In the genomic region with DNA sequence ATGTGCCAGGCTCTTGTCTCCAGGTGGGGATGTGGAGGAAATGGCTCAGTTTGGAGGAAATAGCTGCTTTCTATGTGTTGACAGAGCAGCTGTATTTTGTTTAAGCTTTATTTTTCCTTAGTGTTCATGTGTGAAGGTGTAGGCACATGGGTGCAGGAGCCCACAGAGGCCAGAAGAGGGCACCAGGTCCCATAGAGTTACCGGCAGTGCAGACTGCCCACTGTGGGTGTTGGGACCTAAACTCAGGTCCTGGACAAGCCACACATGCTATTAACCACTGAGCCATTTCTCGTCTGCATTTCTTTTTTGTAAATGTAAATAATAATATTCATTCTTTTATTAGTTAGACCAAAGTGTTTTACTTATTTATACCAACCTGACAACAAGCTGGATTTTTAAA, we compare ENCODE assay signal across 14 mouse cellular contexts. TPM values are rescaled to one million over a fixed set of nuclear protein-coding genes. Genes with fewer than 3 reads are reported as not detected.
A peak's percentile ranks its signal among the peaks of the same experiment; 100 is the strongest.
DNase-seq lines count a peak whose midpoint lies in the region; ATAC-seq and TF ChIP-seq lines count a peak whose summit lies in the region.
"Had no signal": no experiment of that assay in that cellular context is flagged by ENCODE, and none has a peak within 500 bp of the region (broad histone marks: within the 10 kb centered on the region; RNA-seq: fewer than 3 reads in every experiment).

No protein-coding gene starts in this region.

- TF ChIP-seq CTCF in gastrocnemius, adult 2 months (IDR thresholded peaks at IDR 0.05), result peak; percentile 33; the same call in 1 of the 2 replicates
- peak; percentile 53 for TF ChIP-seq CTCF in liver, adult 2 months (IDR thresholded peaks at IDR 0.05; ENCODE audit: low read depth, low read length)
- TF ChIP-seq CTCF in CH12.LX (conservative IDR thresholded peaks at IDR 0.05 in 1 of 2, IDR thresholded peaks at IDR 0.05 in 1 of 2; ENCODE audit: low read depth in 2 of 2, low read length in 2 of 2), result peak in 1 of 2 experiments; percentile 35; a peak in 2 of 4 replicates
- 0 out of 2 replicates have a peak, but pooled peaks have one; percentile 4 for TF ChIP-seq CTCF in embryonic fibroblast, embryonic 13.5 days (IDR thresholded peaks at IDR 0.05; ENCODE audit: borderline replicate concordance, insufficient read depth, low read length)

- H3K36me3 ChIP-seq in liver, adult 2 months (ENCODE audit: control insufficient read depth, insufficient read depth, low read length), result peaks cover 64% of the 10 kb centered on the region
- H3K36me3 ChIP-seq in liver, embryonic 12.5 days, result peaks cover 88% of the 10 kb centered on the region
- H3K36me3 ChIP-seq in CH12.LX (replicated peaks in 1 of 2; ENCODE audit: control insufficient read depth in 1 of 2, insufficient read depth in 1 of 2, low read length in 1 of 2), result peaks cover 59 to 93% of the 10 kb centered on the region in 2 experiments

- ATAC-seq in liver, embryonic 12.5 days, result no peak
- ATAC-seq: forebrain, postnatal 0 days; inflammation-experienced regulatory T-cells, adult 6 months; midbrain, embryonic 13.5 days had no signal

- no peak overlapping the region for H3K27ac ChIP-seq in gastrocnemius, adult 2 months
- no peak overlapping the region for H3K27ac ChIP-seq in liver, adult 2 months (replicated peaks; ENCODE audit: insufficient read depth, low read depth, low read length)
- no peak overlapping the region for H3K27ac ChIP-seq in liver, embryonic 12.5 days
- no peak overlapping the region for H3K27ac ChIP-seq in CH12.LX (ENCODE audit: insufficient read depth, low read depth)
- no peak overlapping the region for H3K27ac ChIP-seq in embryonic fibroblast, embryonic 13.5 days (ENCODE audit: insufficient read depth, low read length)
- H3K27ac ChIP-seq: embryonic facial prominence, embryonic 13.5 days; midbrain, embryonic 13.5 days had no signal

- TF ChIP-seq POLR2A in liver, adult 2 months (IDR thresholded peaks at IDR 0.05; ENCODE audit: extremely low read depth, insufficient read depth, low read length), result no peak
- no peak for TF ChIP-seq POLR2A in CH12.LX (IDR thresholded peaks at IDR 0.05; ENCODE audit: low read depth, low read length)
- no peak for TF ChIP-seq POLR2A in embryonic fibroblast, embryonic 13.5 days (IDR thresholded peaks at IDR 0.05; ENCODE audit: low read depth, low read length)

- no peak overlapping the region for H3K4me3 ChIP-seq in gastrocnemius, adult 2 months
- no peak overlapping the region for H3K4me3 ChIP-seq in liver, adult 2 months (ENCODE audit: insufficient read depth, low read depth, low read length)
- H3K4me3 ChIP-seq in liver, embryonic 12.5 days, result no peak overlapping the region
- H3K4me3 ChIP-seq in CH12.LX (replicated peaks in 1 of 3; ENCODE audit: low read depth in 2 of 3, low read length in 2 of 3, poor library complexity in 1 of 3), result no peak overlapping the region
- no peak overlapping the region for H3K4me3 ChIP-seq in embryonic fibroblast, embryonic 13.5 days (ENCODE audit: insufficient read depth, low read length)
- H3K4me3 ChIP-seq: embryonic facial prominence, embryonic 13.5 days; midbrain, embryonic 13.5 days had no signal

- in situ Hi-C loops in CH12.LX (cut with MboI; ENCODE audit: low pct_ligation_motif_present, low pct_unique_long_range_greater_than_20kb, low sequenced_read_pairs), result no loop called here

- dilution Hi-C loops in CH12.LX (cut with MboI; ENCODE audit: extremely low pct_ligation_motif_present, extremely low pct_unique_long_range_greater_than_20kb, low sequenced_read_pairs), result no loop called here

- no peaks in the 10 kb centered on the region for H3K9me3 ChIP-seq in liver, embryonic 12.5 days (replicated peaks)
- peaks cover 2% of the 10 kb centered on the region for H3K9me3 ChIP-seq in CH12.LX (replicated peaks; ENCODE audit: low read length)
- H3K9me3 ChIP-seq: embryonic facial prominence, embryonic 13.5 days; midbrain, embryonic 13.5 days had no signal

- H3K79me2 ChIP-seq in liver, adult 2 months (ENCODE audit: control insufficient read depth, insufficient read depth, low read length), result no peaks in the 10 kb centered on the region; the same call in 1 of the 2 replicates
- H3K79me2 ChIP-seq in CH12.LX (replicated peaks; ENCODE audit: control insufficient read depth, extremely low read depth, insufficient read depth, poor library complexity, severe bottlenecking), result no peaks in the 10 kb centered on the region

- H3K4me2 ChIP-seq in liver, embryonic 12.5 days, result no peak overlapping the region
- H3K4me2 ChIP-seq in CH12.LX (ENCODE audit: insufficient read depth, low read depth, poor library complexity, severe bottlenecking), result no peak overlapping the region
- H3K4me2 ChIP-seq: embryonic facial prominence, embryonic 13.5 days; midbrain, embryonic 13.5 days had no signal

- intact Hi-C loops in gastrocnemius, adult 2 months (cut with DNase I), result no loop called here
- intact Hi-C loops in gastrocnemius, postnatal 36 days (cut with DNase I), result no loop called here

- TF ChIP-seq RAD21 in CH12.LX (IDR thresholded peaks at IDR 0.05; ENCODE audit: low read depth, low read length), result no peak; the same call in none of the 2 replicates

- H3K4me1 ChIP-seq in liver, adult 2 months (ENCODE audit: control insufficient read depth, insufficient read depth, low read length), result no peaks in the 10 kb centered on the region
- no peaks in the 10 kb centered on the region for H3K4me1 ChIP-seq in liver, embryonic 12.5 days
- no peaks in the 10 kb centered on the region for H3K4me1 ChIP-seq in CH12.LX (ENCODE audit: control insufficient read depth in 1 of 2, insufficient read depth in 2 of 2)
- H3K4me1 ChIP-seq in embryonic fibroblast, embryonic 13.5 days (ENCODE audit: control insufficient read depth, insufficient read depth, low read length), result no peaks in the 10 kb centered on the region
- H3K4me1 ChIP-seq: embryonic facial prominence, embryonic 13.5 days; midbrain, embryonic 13.5 days had no signal

- WGBS in liver, adult 2 months, result 95% methylated on average over 2 of the region's 2 CpGs
- 88% methylated on average over 2 of the region's 2 CpGs for WGBS in liver, embryonic 12.5 days (ENCODE audit: insufficient replicate concordance)

- H3K27me3 ChIP-seq in liver, adult 2 months (ENCODE audit: control insufficient read depth, insufficient read depth, low read length), result no peaks in the 10 kb centered on the region
- H3K27me3 ChIP-seq in liver, embryonic 12.5 days (replicated peaks), result no peaks in the 10 kb centered on the region
- no peaks in the 10 kb centered on the region for H3K27me3 ChIP-seq in CH12.LX (replicated peaks)
- H3K27me3 ChIP-seq: embryonic facial prominence, embryonic 13.5 days; midbrain, embryonic 13.5 days had no signal

- H3K9ac ChIP-seq in liver, adult 2 months (ENCODE audit: low read depth, low read length), result no peak overlapping the region
- no peak overlapping the region for H3K9ac ChIP-seq in liver, embryonic 12.5 days
- H3K9ac ChIP-seq in CH12.LX (ENCODE audit: insufficient read depth, low read depth), result no peak overlapping the region
- H3K9ac ChIP-seq: embryonic facial prominence, embryonic 13.5 days; forebrain, postnatal 0 days; midbrain, embryonic 13.5 days had no signal

- no peak for TF ChIP-seq EP300 in CH12.LX (IDR thresholded peaks at IDR 0.05; ENCODE audit: low read length)

- DNase-seq in gastrocnemius, adult 2 months, result no peak
- DNase-seq in gastrocnemius, postnatal 36 days, result no peak
- no peak for DNase-seq in liver, adult 2 months (ENCODE audit: extremely low read depth, low read depth, low spot score)
- peak; percentile 12 for DNase-seq in CH12.LX (ENCODE audit: extremely low read depth)
- no peak for DNase-seq in adrenal gland, postnatal 10 days
- no peak for DNase-seq in urinary bladder, postnatal 14 days (ENCODE audit: low spot score)
- DNase-seq: adrenal gland, adult 8-10 months; cerebellum, postnatal 25 days; forebrain, postnatal 0 days had no signal

TF ChIP-seq in CH12.LX, 34 proteins besides CTCF, POLR2A, EP300 and RAD21:
- TF ChIP-seq ZNF384 (IDR thresholded peaks at IDR 0.05; ENCODE audit: low read depth, low read length) (no peak), CHD1 (IDR thresholded peaks at IDR 0.05; ENCODE audit: low read depth, low read length) (no peak), MYC (IDR thresholded peaks at IDR 0.05; ENCODE audit: low read depth, low read length) (no peak)

RNA-seq across cellular contexts. Expression of gene Lxn, which starts 16.6 kb away (rescaled TPM):
- total RNA-seq in gastrocnemius, adult 2 months (2021), result 1 to 10 TPM in 1 of 2 experiments, under 1 TPM in 1; 0.94 to 1.9 TPM
- 1 to 10 TPM; 1.7 to 1.8 TPM for total RNA-seq in gastrocnemius, postnatal 36 days (2021)
- 0.09 and 0.74 TPM in 2 replicates for total RNA-seq in liver, adult 2 months (2014; rRNA removed)
- 2.8 TPM in 2 replicates for polyA plus RNA-seq in liver, adult 2 months (2012; rRNA removed)
- 16.8 and 17.7 TPM in 2 replicates for polyA plus RNA-seq in liver, embryonic 12.5 days (2016; fragmentation: Nextera tagmentation; extraction: Ambion mirVana)
- total RNA-seq in CH12.LX (2012; rRNA removed) (11.0 and 14.3 TPM in 2 replicates), CH12.LX (2014; rRNA removed) (12.8 and 14.3 TPM in 2 replicates)
- polyA plus RNA-seq in CH12.LX (2012; ENCODE audit: insufficient read length, low read depth), result 31.3 and 33.3 TPM in 2 replicates
- polyA plus RNA-seq in embryonic fibroblast, embryonic 13.5 days (2011; ENCODE audit: insufficient read length, low read depth, missing spikeins), result 98.5 and 132 TPM in 2 replicates
- total RNA-seq in adrenal gland, postnatal 10 days (2021), result 10 to 100 TPM; 17.6 to 21.9 TPM

RNA-seq across cellular contexts. Expression of gene Gfm1, which starts 17.2 kb away (rescaled TPM):
- 100 to 1,000 TPM; 104 to 135 TPM for total RNA-seq in gastrocnemius, adult 2 months (2021)
- 100 to 1,000 TPM; 101 to 110 TPM for total RNA-seq in gastrocnemius, postnatal 36 days (2021)
- 44.2 and 60.9 TPM in 2 replicates for total RNA-seq in liver, adult 2 months (2014; rRNA removed)
- 32.6 and 34.0 TPM in 2 replicates for polyA plus RNA-seq in liver, adult 2 months (2012; rRNA removed)
- polyA plus RNA-seq in liver, embryonic 12.5 days (2016; fragmentation: Nextera tagmentation; extraction: Ambion mirVana), result 57.3 and 57.6 TPM in 2 replicates
- total RNA-seq in CH12.LX (2012; rRNA removed) (47.0 and 63.5 TPM in 2 replicates), CH12.LX (2014; rRNA removed) (73.1 and 74.9 TPM in 2 replicates)
- 91.3 and 98.9 TPM in 2 replicates for polyA plus RNA-seq in CH12.LX (2012; ENCODE audit: insufficient read length, low read depth)
- 45.6 and 52.6 TPM in 2 replicates for polyA plus RNA-seq in embryonic fibroblast, embryonic 13.5 days (2011; ENCODE audit: insufficient read length, low read depth, missing spikeins)
- 100 to 1,000 TPM; 122 to 132 TPM for total RNA-seq in adrenal gland, postnatal 10 days (2021)
